Mouse (Mus musculus): Measurements from ENCODE around the gene Pttg1ip.

Gene Pttg1ip

DNA sequence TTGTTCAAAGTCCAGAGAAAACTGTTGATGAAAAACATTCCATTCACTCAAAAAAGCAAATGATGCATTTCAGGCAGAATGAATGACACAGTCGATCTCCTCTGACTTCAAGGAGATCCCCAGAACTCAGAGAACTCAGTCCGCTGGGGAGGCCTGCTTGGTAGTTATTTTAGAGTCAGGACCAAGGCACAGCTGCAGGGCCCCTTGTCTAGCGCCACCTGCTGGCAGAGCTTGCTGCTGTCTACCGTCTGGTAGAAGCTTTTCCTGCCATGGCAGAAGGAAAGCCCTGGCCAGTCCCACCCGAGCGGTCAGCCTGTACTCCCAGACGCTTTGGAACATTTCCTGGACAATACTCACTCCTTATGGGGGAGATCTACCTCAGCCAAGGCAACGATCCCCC is 14.9 kb upstream of the Pttg1ip start:
- in situ Hi-C loops (cut with MboI, MseI): no loop called here

DNA sequence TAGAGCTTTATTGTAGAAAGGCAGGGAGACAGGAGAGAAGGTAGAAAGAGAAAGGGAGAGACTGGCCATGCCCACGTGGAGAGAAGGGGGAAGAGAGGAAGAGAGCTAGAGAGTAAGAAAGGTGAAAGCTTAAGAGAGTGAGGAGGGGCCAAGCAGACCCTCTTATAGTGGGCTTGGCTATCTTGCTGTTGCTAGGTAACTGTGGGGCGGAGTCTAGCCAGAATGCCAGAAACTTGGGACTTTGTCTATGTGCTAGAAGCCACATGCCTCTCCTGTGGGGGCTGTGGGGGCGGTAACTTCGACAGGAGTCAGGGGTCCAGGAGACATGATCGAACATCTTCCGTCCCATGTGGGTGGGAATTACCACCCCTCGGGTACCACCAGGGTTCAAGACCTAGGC is 12.0 kb upstream of the Pttg1ip start:
- in situ Hi-C loops (cut with MboI, MseI): no loop called here

DNA sequence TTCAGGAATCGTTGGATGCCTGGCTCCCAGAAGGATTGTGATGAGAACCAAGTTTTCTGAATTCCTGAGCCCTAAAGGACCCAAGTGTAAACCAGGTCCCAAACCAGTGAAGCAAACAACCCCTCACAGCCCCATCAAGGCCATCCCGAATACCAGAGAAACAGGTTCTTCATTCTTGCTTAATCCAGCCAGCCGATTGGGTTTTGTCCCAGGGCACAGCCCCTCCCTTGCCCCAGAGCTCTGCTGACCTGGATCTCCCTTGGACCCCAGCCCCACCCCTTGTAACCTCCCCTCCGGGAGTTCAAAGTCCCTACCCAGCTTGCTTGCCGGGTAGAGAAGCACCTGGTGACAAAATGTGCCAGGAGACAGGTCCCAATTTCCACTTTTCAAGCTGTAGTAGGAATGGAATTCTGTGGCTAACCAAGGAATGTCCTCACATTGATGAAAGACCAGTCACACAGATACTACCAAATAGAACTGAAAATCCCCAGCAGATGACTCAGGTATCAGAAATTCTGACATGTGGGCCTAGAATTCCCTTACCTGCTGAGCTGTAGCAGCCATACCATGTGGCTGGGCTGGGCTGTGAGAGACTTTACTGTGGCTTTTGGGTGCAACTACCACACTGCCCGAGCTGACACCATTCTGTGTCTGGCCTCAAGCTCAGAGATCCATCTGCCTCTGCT is 11.4 kb upstream of the Pttg1ip start:
- in situ Hi-C loops (cut with MboI, MseI): no loop called here

DNA sequence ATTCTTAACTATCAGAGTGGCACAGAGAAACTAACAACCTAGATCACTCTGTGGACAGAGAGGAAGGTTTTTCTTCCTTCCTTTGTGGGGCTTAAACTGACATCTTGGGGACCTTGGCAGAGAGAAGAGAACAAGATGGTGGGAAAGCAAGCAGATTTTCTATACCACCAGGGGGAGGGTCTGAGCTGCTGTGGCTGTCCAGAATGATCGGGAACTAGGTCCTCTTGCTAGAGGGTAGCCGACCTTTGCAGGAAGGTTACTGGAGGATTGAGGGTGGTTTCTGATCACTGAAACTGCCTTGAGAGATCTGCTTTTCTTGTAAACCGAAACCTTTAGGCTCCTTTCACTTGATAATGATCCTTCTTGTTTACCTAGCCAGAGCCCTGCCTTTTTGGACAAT is 9.3 kb upstream of the Pttg1ip start:
- in situ Hi-C loops (cut with MboI, MseI): no loop called here

DNA sequence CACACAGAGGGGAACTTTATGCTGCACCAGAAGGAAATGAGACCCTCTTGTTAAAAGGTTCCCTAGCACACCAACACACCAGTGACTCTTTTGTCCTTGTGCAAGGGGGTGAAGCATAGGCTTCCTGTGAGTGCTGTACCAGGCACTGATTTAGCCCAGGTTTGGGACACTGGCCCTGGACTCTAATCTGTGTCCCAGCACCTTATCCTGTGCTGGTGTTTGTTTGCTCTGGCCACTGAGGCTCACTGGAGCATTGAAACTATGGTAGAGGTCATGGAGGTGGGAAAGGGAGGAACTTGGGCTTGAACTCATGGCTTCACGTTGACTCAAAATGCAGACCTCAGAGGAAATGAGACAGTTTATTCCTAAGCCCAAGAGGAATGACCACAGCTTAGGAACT is 8.4 kb upstream of the Pttg1ip start:
- in situ Hi-C loops (cut with MboI, MseI): no loop called here

DNA sequence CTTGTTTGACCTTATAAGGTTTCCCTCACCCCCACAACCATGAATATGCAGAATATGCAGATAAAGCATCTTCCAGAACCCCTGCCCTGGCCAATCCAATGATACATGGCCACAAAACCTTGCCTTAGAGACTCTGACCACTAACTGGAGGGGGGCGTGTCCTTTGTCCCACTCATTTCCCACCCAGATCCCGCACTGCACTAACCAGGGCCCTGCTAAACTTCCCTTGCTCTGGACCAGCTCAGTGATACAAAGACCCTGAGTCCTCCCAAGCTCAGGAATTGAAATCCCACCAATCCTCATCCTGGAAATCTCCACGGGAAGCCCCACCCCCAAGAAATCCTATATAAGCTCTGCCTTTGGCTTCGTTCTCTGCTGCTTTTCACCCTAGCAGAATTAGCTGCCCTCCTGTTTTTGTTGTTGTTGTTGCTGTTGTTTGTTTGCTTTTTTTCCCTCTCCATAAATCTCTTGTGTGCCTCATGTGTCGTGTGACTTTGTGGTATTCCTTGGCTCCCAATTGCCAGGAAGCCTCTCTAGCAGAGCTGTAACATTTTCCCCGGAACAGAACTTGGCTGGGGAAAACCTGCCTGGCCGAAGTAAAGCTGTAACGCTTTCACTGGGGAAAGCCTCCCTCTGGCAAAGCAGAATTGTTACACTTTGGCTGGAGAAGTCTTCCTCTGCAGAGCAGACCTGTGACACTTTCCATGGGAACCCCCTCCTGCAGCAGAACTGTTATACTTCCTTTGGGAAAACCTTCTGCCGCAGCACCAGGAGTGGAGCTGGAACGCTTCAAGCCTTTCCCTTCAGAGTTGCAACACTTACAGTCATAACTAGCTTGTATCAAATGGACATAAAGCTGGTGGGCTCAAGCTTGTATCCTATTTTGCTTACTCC is 1.2 kb upstream of the Pttg1ip start:
- in situ Hi-C loops (cut with MboI, MseI): no loop called here

DNA sequence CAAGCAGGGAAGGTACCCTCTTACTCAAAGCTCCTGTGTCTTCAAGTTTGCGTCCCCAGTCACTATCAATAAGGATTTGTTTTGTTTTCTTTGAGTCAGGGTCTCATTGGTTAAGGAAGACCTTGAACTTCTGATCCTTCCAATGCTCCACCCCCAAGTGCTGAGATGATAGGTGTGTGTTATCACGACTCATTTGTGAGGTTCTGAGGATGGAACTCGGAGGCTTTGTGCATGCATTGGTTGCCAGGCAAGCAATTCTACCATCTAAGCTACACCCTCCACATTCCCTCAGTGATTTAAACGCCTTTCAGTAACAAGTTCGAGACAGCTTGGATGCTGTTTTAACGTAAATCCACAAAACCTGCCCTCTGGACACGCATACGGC is 505 bp upstream of the Pttg1ip start:
- in situ Hi-C loops (cut with MboI, MseI): no loop called here

DNA sequence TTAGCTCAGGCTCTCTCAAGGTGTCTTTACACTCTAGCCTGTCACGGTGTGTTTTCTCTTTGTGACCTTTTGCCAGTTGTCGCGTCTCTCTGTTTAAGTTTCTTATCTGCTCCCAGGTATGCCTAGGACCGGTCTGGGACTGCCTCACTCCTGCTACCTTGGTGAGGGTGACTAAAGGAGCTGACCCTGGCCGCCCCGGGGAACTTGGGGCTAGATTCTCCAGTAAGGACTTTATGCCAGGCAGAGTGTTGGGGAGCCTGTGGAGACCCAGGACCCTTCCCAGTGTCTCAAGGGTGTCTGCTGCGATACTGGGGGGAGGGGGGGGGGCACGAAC is 732 bp downstream of the Pttg1ip start:
- in situ Hi-C loops (cut with MboI, MseI): no loop called here

DNA sequence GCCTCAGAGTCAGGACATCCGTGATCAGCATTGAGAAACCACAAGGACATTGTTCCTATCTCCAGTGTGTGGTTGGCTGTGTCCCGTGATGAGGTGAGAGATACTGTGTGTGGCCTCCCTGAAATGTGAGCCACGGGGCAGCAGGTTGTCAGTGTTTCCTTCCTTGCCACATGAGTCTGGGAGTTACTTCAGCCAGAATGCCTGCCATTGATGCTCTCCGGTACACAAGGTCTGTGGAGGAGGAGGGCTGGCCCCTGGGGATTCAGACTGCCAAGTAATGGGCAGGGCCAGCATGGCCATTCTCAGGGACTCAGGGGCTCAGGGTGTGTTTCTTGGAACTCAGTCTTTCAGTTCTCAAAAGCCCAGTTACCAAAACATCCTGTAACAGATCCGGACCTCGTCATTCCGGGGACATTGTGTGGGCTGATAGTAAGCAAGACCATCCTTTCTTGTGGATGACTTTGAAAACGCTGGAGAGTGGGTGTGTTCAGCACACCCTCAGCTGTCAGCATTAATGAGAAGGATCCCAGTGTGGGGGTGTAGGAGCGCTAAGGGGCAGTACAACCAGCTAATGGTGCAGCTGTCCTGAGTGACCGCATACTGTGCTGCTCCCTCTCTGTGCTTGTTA is 2.4 kb downstream of the Pttg1ip start:
- in situ Hi-C loops (cut with MboI, MseI): no loop called here

DNA sequence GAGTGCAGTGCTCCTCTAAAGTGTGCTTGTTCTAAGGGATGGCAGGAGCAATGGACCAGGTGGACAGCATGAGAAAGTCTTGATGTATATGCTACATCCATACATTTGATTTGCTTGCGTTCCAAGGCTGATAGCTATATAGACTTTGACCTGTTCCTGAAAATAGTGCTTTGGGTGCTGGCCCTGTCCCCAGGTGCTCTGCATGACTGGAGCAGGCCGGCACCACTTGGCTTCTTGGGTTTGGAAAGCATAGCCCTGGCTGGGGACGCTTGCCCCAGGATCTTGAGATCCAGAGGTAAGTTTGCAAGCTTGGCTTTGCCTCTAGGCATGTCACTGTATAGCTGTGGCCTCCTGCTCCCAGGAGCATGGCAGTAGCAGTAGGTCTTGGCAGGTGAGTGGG is 5.1 kb downstream of the Pttg1ip start:
- in situ Hi-C loops (cut with MboI, MseI): no loop called here

DNA sequence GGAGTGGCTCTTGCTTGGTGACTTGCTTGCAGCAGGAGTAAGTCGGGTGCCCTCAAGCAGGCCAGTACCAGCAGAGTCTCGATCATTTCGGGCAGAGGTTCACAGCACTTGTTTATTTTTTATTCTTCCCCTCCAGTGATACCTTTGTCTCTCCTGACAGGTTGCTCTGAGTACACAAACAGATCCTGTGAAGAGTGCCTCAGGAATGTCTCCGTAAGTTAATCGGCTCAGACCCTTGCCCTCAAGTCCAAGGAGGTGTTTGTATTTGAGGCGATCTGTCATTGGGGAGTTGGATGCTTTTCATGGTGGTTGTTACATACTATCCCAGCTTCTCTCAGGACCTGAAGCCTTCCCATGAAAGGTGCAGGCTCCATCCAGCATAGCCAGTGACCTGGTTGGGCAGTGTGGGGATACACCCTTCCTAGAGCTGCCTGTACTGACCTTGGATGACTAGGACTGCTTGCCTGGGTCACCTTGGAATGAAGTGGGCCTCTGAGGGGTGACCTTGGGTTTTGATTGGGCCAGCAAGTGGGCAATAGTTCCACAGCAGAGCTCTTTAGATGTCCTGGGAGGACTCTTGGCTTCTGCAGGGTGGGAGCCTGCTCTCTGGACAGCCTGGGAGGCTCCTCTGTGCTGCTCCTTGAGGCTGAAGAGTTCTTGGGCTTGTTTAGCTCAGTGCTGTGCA is 5.7 kb downstream of the Pttg1ip start:
- in situ Hi-C loops (cut with MboI, MseI): no loop called here

DNA sequence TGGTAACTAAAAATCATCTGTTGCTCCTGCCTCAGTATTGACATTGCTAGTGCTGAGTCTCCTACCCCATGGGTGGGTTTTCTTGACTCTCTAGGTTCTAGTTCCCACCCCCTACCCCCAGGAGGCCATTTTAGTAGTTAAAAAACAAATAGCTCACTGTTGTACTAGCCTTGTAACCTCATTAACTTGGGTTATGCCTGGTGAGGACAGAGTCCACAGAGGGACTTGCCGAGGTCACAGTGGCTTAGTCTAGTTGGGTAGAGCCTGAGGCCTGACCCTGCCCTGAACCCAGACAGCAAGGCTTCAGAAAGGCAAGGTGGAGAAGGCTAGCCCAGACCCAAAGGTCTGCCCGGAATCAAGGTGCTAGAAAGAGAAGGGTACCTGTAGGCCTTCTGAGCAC is 6.5 kb downstream of the Pttg1ip start:
- in situ Hi-C loops (cut with MboI, MseI): no loop called here

DNA sequence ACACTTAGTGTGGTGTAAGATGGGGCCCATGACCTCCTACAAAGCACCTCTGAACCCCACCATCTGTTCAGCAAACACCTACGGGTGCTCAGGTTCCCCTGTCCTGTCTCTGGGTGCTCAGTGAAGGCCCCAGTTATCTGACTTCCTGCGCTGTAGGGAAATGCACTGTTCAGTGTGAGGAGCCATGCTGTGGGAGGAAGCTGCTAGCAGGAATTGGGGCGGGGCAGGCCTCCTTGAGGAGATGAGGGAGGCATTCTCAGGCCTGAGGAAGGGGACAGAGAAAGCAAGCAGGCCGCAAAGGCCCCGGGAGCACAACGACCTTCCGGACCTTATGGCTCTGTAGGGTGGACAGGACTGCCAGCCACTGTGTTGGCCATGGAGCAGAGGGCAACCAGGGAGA is 7.6 kb downstream of the Pttg1ip start:
- in situ Hi-C loops (cut with MboI, MseI): no loop called here

DNA sequence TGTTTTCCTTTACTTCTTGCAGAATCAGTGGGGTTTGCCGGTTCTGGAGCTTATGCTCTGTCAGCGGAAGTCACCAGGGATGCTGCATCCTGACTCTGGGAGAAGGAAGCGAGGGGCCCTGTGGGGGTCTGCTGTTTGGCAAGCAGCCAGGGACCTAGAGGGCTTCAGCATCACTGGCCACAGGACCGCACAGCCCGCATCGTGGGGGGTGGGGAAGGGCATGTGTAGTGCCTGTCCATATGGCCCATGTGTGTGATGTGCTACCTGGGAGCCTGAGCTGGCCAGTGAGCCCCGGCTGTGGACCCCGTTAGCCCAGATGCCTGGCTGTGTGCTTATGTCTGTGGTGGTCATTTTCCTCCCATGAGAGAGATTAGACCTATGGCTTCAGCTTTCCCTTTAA is 8.2 kb downstream of the Pttg1ip start:
- in situ Hi-C loops (cut with MboI, MseI): no loop called here

DNA sequence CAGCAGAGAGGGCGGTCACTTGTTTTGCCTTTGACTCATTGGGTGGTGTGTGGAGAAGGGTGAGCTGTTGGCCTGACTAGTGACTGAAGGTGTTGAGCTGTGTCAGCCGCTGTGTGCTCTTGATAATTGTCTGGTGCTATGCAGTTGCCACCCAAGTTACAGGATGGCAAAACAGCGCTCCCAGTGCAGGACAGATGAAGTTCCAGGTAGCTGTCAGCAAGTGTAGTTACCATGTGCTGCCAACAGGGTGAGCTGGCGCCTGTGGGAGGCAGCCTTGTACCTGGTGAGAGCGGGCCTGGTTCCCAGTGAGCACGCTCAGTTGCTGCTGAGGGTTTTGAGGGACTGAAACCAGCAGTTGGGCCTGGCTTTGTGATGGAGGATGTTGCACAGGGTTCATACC is 9.3 kb downstream of the Pttg1ip start:
- in situ Hi-C loops (cut with MboI, MseI): no loop called here

DNA sequence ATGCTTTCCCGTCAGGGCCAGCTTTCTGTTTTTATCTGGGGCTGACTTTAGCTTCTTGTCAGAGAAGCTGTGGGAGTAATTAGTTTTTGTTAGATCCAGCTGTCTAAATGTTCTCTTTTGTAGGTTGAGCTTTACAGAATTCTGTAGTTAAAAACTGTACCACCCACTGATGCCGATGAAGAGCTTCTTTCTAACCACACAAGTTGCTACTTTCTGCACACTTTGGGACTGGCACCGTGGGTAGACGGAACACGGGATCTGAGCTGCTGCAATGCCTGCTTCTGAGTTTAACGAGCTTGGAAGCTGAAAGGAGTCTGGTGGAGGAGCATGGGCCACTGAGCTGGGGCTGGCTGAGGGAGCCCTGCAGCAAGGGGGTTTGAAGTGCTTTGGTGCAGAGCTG is 10.0 kb downstream of the Pttg1ip start:
- in situ Hi-C loops (cut with MboI, MseI): no loop called here

DNA sequence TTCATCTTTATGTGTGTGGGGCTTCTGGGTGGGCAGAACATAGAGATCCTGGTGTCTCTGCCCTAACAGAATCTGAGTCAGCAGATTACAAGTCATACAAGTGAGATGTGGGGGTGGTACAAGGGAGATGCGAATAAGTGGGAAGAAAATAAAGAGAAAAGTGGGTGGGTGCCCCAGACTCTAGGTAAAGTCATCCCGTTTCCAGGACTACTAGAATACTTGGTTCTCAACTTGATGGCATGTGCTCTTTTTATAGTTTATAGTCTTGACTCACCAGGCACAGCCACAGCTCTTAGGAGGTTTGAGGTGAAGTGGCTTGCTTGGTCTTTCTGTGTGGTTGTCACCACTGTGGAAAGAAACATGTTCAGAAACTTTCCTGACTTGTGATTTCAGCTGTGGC is 14.5 kb downstream of the Pttg1ip start:
- in situ Hi-C loops (cut with MboI, MseI): no loop called here

DNA sequence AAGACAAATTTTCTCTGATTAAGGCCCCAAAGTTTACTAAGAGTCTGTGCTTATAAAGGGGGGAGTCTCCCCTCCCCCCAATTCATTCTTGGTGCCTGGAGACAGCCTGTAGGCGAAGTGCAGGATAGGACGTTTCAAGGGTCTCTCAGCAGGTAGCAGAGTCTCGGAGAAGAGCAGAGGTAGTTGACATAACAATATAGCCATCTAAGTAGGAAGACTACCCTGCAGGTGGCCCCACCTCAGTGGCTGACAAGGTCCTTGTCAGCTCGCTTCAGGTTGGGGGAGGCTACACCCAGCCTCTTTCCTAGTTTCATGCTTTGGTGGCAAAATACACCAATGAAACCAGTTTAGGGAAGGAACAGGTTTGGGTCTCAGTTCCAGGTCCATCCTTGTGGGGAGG is 21.5 kb downstream of the Pttg1ip start:
- in situ Hi-C loops (cut with MboI, MseI): loop anchor here in 1 of 2 experiments (10.0 kb wide), 1 partner anchor 562 kb away; the partner anchor contains the start of gene D10Jhu81e

DNA sequence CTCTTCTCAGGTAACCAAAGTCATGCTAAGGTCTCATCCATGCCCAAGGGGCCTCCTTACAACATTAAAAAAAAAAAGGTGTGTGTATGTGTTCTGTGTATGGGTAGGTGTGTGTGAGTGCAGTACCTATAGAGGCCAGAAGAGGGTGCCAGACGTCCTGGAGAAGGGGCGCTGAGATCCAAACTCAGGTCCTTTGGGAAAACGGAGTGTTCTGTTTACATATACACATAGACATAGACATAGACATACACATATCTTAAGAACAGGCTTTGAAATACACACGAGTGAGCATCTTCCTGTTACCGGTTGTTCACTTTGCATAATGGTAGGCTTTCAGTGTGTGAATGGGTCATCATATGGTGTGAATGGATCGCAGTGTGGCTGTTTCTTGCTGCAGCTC is 22.6 kb downstream of the Pttg1ip start:
- in situ Hi-C loops (cut with MboI, MseI): loop anchor here in 1 of 2 experiments (10.0 kb wide), 1 partner anchor 561 kb away; the partner anchor contains the start of gene D10Jhu81e

DNA sequence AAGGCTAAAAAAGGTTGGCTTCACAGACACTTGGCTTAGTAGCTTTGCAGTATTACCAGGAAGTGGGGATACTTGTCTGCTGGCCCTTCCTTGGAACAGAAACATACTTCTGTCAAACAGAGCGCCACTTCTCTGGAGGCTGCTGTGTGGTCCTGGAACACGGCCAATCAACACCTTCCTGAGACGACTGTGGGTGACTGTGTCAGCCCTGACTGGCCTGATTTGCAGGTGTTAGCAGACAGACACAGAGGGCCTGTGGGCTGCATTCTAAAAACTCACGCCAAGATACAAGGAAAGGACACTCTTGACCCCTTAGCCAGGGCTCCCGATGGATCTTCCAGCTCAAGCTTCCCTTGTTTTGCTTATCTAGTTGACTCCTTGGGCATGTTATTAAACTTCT is 23.4 kb downstream of the Pttg1ip start:
- in situ Hi-C loops (cut with MboI, MseI): loop anchor here (5.0 to 10.0 kb wide), 2 partner anchors 88 to 560 kb away; partner anchors contain the start of genes Fam207a (in 2 of the 2) and D10Jhu81e (in 1 of the 2)

DNA sequence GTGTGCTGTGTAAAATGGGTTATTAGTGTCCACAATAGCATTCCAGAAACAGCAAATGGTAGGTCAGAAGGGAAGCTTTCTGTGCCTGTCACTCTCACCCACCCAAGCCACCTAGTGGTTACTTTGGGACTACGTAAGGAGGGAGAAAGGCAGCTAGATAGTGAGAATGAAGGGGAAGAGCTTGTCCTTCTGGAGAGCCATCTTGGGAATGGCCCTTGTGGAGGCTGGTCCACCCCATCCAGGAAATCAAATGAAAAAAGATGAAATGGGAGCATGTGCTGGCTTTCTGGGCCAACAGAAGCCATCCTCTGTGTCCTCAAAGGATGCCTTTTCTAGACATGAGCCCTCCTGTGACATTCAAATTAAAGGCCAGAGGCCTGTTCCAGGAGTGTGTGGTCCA is 23.8 kb downstream of the Pttg1ip start:
- in situ Hi-C loops (cut with MboI, MseI): loop anchor here (5.0 to 10.0 kb wide), 2 partner anchors 88 to 559 kb away; partner anchors contain the start of genes Fam207a (in 2 of the 2) and D10Jhu81e (in 1 of the 2)
